Mouse (Mus musculus): ENCODE results near the gene Wdr91.

Gene Wdr91

GRCm38 (mm10) chr6:34910371-34911219, at the start of gene Wdr91:
TSS of gene Wdr91 (minus strand) at chr6:34910876.
- peak; percentile 99 for DNase-seq (ENCODE audit: low spot score)

- DNase-seq (ENCODE audit: low spot score), result no peak
Observed at GRCm38 (mm10) chr6:34959131-34959530, 48.5 kb upstream of the Wdr91 start.

- DNase-seq (ENCODE audit: low spot score), result no peak
Observed at GRCm38 (mm10) chr6:34955862-34956241, 45.2 kb upstream of the Wdr91 start.

GRCm38 (mm10) chr6:34954926-34955861, 44.5 kb upstream of the Wdr91 start:
- DNase-seq (ENCODE audit: low spot score), result no peak

- DNase-seq (ENCODE audit: low spot score), result no peak
Observed at GRCm38 (mm10) chr6:34951956-34952667, 41.4 kb upstream of the Wdr91 start.

GRCm38 (mm10) chr6:34951518-34951917, 40.8 kb upstream of the Wdr91 start:
- DNase-seq (ENCODE audit: low spot score), result no peak

GRCm38 (mm10) chr6:34948461-34948860, 37.8 kb upstream of the Wdr91 start:
- no peak for DNase-seq (ENCODE audit: low spot score)

- no peak for DNase-seq (ENCODE audit: low spot score)
Observed at GRCm38 (mm10) chr6:34946486-34947079, 35.9 kb upstream of the Wdr91 start.

GRCm38 (mm10) chr6:34943499-34943898, 32.8 kb upstream of the Wdr91 start:
- DNase-seq (ENCODE audit: low spot score), result no peak

- no peak for DNase-seq (ENCODE audit: low spot score)
Observed at GRCm38 (mm10) chr6:34942446-34942845, 31.8 kb upstream of the Wdr91 start.

GRCm38 (mm10) chr6:34941496-34941895, 30.8 kb upstream of the Wdr91 start:
- DNase-seq (ENCODE audit: low spot score), result no peak

GRCm38 (mm10) chr6:34939451-34939850, 28.8 kb upstream of the Wdr91 start:
- DNase-seq (ENCODE audit: low spot score), result no peak

GRCm38 (mm10) chr6:34938929-34939325, 28.3 kb upstream of the Wdr91 start:
- no peak for DNase-seq (ENCODE audit: low spot score)

GRCm38 (mm10) chr6:34938280-34938928, 27.7 kb upstream of the Wdr91 start:
- DNase-seq (ENCODE audit: low spot score), result no peak

GRCm38 (mm10) chr6:34936743-34937142, 26.1 kb upstream of the Wdr91 start:
- no peak for DNase-seq (ENCODE audit: low spot score)

- no peak for DNase-seq (ENCODE audit: low spot score)
Observed at GRCm38 (mm10) chr6:34932633-34933032, 22.0 kb upstream of the Wdr91 start.

- no peak for DNase-seq (ENCODE audit: low spot score)
Observed at GRCm38 (mm10) chr6:34927594-34927993, 16.9 kb upstream of the Wdr91 start.

- DNase-seq (ENCODE audit: low spot score), result peak; percentile 82
Observed at GRCm38 (mm10) chr6:34927156-34927555, 16.5 kb upstream of the Wdr91 start.

- no peak for DNase-seq (ENCODE audit: low spot score)
Observed at GRCm38 (mm10) chr6:34921941-34922340, 11.3 kb upstream of the Wdr91 start.

- DNase-seq (ENCODE audit: low spot score), result no peak
Observed at GRCm38 (mm10) chr6:34920631-34921030, 10.0 kb upstream of the Wdr91 start.

GRCm38 (mm10) chr6:34919956-34920355, 9.3 kb upstream of the Wdr91 start, which contains the start of gene Stra8:
TSS of gene Stra8 (plus strand) at chr6:34920163.
- DNase-seq (ENCODE audit: low spot score), result no peak

All from testis, postnatal 10 days (tissue).